Mouse (Mus musculus): Measurements from ENCODE around the gene Doc2a.
A peak's percentile ranks its signal among the peaks of the same experiment; 100 is the strongest.

The Doc2a gene

GRCm38 (mm10) chr7:126847116-126847420 is at the start of gene Doc2a:
Gene Doc2a (plus strand): TSS chr7:126847416.
- peak in 1 of 2 experiments; percentile 10 for DNase-seq

- DNase-seq: peak; percentile 53 to 70
Measured at GRCm38 (mm10) chr7:126798127-126799049, 48.8 kb upstream of the Doc2a start.

DNA sequence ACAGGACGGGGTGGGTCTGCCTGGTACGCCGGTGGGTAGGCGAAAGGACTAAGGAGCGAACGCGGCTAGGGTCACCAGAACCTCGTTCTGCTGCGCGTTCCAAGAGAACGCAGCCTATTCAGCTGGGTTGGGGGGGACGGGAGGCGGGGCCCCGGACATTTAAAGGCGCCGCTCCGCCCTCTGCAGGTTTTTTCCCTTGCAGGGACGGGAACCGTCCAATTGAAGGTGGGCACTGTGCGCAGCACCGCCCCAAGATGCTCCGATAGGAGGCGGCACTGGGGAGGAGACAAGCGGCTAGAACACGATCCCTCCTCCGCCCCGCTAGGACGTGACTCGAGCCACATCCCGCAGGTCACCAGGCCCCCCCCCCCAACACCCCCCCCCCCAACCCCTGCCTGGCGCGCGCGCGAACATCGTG is 48.2 kb upstream of the Doc2a start:
- DNase-seq: peak; percentile 98

DNA sequence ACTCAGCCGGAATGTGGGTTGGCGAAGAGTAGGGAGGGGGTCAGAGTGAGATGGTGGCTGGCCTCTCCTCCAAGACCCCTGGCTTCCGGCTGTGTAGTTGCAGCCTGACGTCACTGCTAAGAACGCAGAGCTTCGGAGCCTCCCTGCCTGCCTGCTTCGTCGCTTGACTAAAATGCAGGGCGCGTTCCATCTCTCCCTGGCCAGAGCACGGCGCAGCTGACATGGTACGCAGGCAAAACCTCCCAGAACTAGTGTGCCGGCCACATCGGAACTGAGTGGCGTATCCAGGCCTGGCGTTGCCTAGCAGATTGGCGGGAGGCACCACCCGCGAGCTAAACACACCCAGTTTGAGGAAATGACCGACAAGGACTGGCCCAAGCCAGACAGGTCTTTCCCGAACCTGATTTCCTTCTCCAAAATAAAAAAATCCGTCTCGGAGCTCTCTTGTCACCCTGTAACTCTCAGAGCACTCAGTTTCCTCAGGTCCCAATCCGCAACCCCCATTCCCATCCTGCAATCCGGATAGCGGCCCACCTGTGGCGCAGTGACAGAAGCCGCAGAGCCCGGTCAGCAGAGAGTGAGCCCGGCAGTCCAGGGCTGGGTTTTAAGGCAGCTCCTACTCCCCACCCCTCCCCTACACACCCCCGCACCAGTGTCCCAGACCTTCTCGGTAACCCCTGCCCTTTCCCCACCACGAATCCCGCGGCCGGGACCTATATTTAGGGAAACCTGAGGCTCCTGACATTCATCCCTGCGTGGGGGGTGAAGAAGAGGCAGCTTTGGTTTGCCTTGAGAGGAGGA is 47.5 kb upstream of the Doc2a start:
- DNase-seq: peak in 1 of 2 experiments; percentile 79

DNA sequence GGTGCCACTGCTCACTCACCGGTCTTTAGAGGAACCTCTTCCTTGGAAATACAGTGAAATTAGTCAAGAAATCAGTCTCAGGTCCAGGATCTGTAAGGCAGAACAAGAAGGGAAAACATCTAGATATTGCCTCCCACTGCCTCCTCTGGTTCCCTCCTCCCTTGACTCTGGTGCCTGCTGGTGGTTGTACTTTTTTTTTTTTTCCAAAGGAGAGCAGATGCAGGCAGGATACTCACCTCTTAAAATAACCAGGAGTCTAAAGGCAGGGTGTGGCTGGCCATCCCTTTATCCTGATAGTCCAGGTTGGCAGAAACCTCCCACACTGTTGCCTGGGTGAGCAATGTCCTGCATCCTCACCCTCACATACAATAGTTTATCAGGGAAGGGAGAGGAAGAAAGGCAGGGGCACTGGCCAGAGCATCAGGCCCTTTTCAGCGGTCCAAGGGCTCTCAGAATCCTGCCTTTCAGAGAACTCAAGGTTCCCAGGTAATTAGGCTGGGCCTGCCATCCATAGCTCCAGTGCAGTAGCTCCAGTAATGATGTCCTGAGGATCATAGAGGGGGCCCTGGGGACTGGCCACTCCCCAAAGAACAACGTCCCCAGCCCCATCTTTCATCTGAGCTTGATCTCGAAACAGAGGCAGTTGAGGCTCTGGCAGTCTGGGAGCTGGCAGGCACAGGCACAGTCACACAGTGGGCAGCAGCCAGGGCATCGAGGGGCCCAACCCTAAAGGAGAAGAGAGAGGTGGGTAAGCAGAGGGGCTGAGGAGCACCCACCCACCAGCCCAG is 46.8 kb upstream of the Doc2a start:
- DNase-seq: peak in 1 of 2 experiments; percentile 20

DNA sequence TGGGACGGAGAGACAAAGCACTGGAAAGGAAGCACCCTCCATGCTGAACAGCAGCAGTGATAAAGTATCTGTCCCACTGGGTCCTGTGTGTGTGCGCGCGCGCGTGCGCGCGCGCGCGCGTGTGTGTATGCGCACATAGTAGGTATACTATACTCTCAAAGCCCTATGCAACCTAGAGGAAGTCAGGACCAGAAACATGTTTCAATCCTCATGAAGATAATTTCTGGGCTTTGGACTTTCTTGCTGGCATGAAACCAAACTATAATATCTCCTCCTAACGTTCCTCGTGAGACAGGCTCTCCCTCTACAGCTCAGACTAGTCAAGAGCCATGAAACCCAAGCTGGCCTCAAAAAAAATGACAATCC is 46.2 kb upstream of the Doc2a start:
- no peak for DNase-seq

- DNase-seq: no peak
Measured at GRCm38 (mm10) chr7:126802134-126802889, 44.9 kb upstream of the Doc2a start.

DNA sequence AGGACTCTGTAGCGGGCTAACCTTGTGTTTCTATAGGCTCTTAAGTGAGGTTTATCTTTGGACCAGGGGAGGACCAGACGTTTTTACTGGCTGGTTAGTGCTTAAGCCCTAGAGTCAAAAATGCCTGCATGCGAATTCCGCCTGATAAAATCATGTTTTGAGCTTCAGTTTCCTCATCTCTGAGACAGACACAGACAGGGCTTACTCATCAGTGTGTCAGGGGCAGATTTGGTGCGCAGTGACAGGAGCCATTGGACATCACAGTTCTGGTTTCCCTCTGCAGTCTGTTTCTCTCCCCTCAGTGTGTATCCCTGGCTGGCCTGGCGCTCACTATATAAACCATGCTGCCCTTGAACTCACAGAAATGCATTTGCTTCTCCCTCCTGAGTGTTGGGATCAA is 44.0 kb upstream of the Doc2a start:
- DNase-seq: no peak

DNA sequence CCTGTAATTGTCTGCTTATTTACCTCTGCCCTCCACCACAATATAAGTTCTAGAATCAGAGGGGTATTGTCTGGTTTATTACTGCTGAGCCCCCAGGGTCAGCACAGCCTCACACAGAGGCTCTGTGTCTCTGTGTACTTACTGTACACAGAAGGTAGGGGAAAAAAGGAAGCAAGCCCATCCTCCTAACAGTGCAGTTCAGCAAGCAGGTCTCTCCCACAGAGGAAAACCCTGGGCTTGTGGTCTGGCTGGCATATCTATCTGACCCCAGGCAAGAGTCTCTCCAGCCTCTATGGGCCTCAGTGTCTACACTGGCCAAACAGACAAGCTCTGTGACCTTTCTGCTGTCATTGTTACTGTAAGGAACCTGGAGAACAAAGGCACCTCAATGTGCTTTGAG is 43.5 kb upstream of the Doc2a start:
- DNase-seq: no peak

DNA sequence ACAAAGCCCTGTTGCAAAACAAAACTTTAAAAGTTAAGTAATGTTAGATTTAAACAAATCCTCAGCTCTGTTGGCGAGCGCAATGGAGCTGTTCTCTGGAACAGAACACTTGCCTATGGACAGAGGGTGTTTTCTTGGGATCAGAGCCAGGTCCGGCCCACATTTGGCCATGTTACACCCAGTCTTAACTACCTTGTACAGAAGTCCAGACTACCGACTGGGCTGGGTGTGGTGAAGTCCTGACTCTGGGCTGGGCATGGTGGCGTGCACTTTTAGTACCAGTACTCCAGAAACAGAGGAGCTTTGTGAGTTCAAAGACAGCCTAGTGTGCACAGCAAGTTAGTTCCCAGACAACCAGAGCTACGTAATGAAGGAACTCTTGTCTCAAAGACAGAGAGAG is 40.3 kb upstream of the Doc2a start:
- no peak for DNase-seq

GRCm38 (mm10) chr7:126807405-126807804 is 39.8 kb upstream of the Doc2a start:
- no peak for DNase-seq

- DNase-seq: peak; percentile 89 to 91
Measured at GRCm38 (mm10) chr7:126808703-126809455, 38.3 kb upstream of the Doc2a start.

- DNase-seq: no peak
Measured at GRCm38 (mm10) chr7:126809723-126810369, 37.4 kb upstream of the Doc2a start.

- no peak for DNase-seq
Measured at GRCm38 (mm10) chr7:126815726-126816222, 31.4 kb upstream of the Doc2a start.

GRCm38 (mm10) chr7:126816494-126816893 is 30.7 kb upstream of the Doc2a start:
- no peak for DNase-seq

DNA sequence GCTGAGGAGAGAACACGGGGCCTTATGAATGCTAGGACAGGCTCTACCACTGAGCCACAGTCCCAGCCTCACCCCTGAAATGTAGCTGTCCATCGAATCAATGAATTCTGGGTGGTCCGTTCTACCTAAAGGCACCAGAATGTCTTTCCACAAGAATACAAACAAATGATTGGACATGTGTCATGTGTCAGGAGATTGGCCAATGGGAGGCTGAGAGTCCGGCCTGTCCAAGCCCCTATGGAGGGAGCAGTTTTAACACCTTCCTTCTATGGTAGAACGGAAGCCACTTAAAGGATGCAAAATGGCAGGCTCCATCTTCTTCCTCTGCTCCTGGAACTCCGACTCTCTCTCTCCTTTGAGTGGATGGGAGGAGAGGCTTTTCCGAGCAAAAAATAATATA is 29.6 kb upstream of the Doc2a start:
- no peak for DNase-seq

DNA sequence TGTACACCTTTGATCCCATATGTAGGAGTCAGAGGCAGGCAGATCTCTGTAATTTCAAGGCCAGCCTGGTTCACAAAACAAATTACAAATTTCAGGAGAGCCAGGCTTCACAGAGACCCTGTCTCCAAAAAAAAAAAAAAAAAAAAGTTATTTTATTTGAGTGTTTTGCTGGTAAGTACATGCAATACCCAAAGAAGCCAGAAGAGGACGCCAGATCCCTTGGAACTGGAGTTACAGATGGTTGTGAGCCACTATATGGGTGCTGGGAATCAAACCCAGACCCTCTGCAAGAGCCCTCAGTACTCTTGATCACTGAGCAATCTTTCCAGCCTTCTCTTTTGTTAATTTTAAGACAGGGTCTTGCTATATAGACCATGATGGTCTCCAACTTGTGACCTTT is 28.4 kb upstream of the Doc2a start:
- no peak for DNase-seq

DNA sequence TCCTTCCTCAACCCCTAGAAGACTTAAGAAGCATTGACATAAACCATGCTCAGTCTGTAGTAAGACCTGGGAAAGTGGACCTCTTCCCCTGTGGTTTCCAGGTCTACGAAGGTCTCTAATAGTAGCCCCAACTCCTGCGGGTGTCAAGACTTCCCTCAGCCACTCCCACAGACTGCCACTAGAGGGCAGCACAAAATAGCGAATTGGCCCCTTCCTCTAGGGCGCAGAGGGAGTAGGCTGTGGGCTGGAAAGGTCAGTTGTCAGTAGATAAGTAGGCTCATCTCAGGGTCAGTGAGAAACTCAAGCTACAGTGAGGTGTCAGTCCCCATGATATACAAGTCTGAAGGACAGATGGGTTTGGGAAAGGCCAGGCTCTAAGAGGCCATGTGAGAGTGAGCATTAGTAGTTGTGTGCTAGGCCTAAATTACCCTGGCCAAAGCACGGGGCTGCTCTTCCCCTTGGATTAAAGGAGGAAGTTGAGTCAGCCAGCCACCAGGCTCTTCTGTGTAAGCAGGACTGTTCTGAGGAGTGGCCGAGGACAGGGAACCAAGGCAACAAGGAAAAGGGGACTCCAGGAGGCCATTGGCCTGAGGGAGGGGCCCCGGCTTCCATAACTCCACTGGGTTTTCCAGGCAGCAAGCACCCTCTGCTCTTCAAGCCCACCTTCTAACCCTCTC is 25.2 kb upstream of the Doc2a start:
- DNase-seq: peak; percentile 95 to 96

GRCm38 (mm10) chr7:126822741-126823140 is 24.5 kb upstream of the Doc2a start:
- peak; percentile 61 to 68 for DNase-seq

- peak; percentile 76 to 85 for DNase-seq
Measured at GRCm38 (mm10) chr7:126823202-126823711, 24.0 kb upstream of the Doc2a start.

Data from cerebellum, postnatal 14 days (tissue).